Mouse (Mus musculus): ENCODE data around the gene Mark1. TPM values are rescaled to one million over a fixed set of nuclear protein-coding genes. Genes with fewer than 3 reads are reported as not detected.

The Mark1 gene
- polyA plus RNA-seq, 2 experiments, result 3.6 to 16.8 TPM

GRCm38 (mm10) chr1:184881211-184881610, 118.2 kb downstream of the Mark1 start:
- H3K27me3 ChIP-seq (ENCODE audit: control insufficient read depth, insufficient read depth, low read length), result peaks cover 34% of the 10 kb centered on the region
- 82% methylated on average over 5 of the region's 5 CpGs for WGBS
- no peak for TF ChIP-seq POLR2A (IDR thresholded peaks at IDR 0.05; ENCODE audit: borderline replicate concordance, extremely low read depth, insufficient read depth, insufficient read length)
- no peak overlapping the region for H3K4me2 ChIP-seq (replicated peaks; ENCODE audit: low read depth, low read length, severe bottlenecking)
- H3K9ac ChIP-seq (ENCODE audit: low read depth, low read length, severe bottlenecking), result no peak overlapping the region
- no peaks in the 10 kb centered on the region for H3K4me1 ChIP-seq (ENCODE audit: control insufficient read depth, insufficient read depth, low read length)
- DNase-seq (ENCODE audit: low spot score) (no peak), ATAC-seq (ENCODE audit: low FRiP score, low read depth) (no peak)
- no peak overlapping the region for H3K4me3 ChIP-seq (replicated peaks; ENCODE audit: low read length)
- H3K27ac ChIP-seq (replicated peaks; ENCODE audit: low read depth, low read length), result no peak overlapping the region
- no peaks in the 10 kb centered on the region for H3K9me3 ChIP-seq (ENCODE audit: control insufficient read depth, low read length)
- H3K36me3 ChIP-seq (ENCODE audit: control insufficient read depth, insufficient read depth, low read length), result no peaks in the 10 kb centered on the region

GRCm38 (mm10) chr1:184878860-184879259, 120.5 kb downstream of the Mark1 start:
- H3K9me3 ChIP-seq (ENCODE audit: control insufficient read depth, low read length), result no peaks in the 10 kb centered on the region
- H3K4me2 ChIP-seq (replicated peaks; ENCODE audit: low read depth, low read length, severe bottlenecking), result no peak overlapping the region
- WGBS, result 62% methylated on average over 6 of the region's 6 CpGs
- no peaks in the 10 kb centered on the region for H3K36me3 ChIP-seq (ENCODE audit: control insufficient read depth, insufficient read depth, low read length)
- DNase-seq (ENCODE audit: low spot score), result no peak
- no peak for TF ChIP-seq POLR2A (IDR thresholded peaks at IDR 0.05; ENCODE audit: borderline replicate concordance, extremely low read depth, insufficient read depth, insufficient read length)
- no peak overlapping the region for H3K9ac ChIP-seq (ENCODE audit: low read depth, low read length, severe bottlenecking)
- H3K4me3 ChIP-seq (replicated peaks; ENCODE audit: low read length), result no peak overlapping the region
- peaks cover 31% of the 10 kb centered on the region for H3K27me3 ChIP-seq (ENCODE audit: control insufficient read depth, insufficient read depth, low read length)
- H3K27ac ChIP-seq (replicated peaks; ENCODE audit: low read depth, low read length), result no peak overlapping the region
- no peaks in the 10 kb centered on the region for H3K4me1 ChIP-seq (ENCODE audit: control insufficient read depth, insufficient read depth, low read length)
- ATAC-seq (ENCODE audit: low FRiP score, low read depth), result no peak

- Histone ChIP-seq H3K4me1 (ENCODE audit: control insufficient read depth, insufficient read depth, low read length) (peaks cover 2% of the 10 kb centered on the region; the same call in 1 of the 2 replicates), H3K27me3 (ENCODE audit: control insufficient read depth, insufficient read depth, low read length) (peaks cover 15% of the 10 kb centered on the region), H3K4me2 (replicated peaks; ENCODE audit: low read depth, low read length, severe bottlenecking) (no peak overlapping the region), H3K4me3 (replicated peaks; ENCODE audit: low read length) (no peak overlapping the region), H3K9me3 (ENCODE audit: control insufficient read depth, low read length) (no peaks in the 10 kb centered on the region), H3K36me3 (ENCODE audit: control insufficient read depth, insufficient read depth, low read length) (no peaks in the 10 kb centered on the region), H3K27ac (replicated peaks; ENCODE audit: low read depth, low read length) (no peak overlapping the region), H3K9ac (ENCODE audit: low read depth, low read length, severe bottlenecking) (no peak overlapping the region)
- DNase-seq (ENCODE audit: low spot score) (no peak), ATAC-seq (ENCODE audit: low FRiP score, low read depth) (no peak)
- WGBS, result 58% methylated on average over 2 of the region's 2 CpGs
- no peak for TF ChIP-seq POLR2A (IDR thresholded peaks at IDR 0.05; ENCODE audit: borderline replicate concordance, extremely low read depth, insufficient read depth, insufficient read length)
Measured at GRCm38 (mm10) chr1:184877306-184877705, 122.1 kb downstream of the Mark1 start.

GRCm38 (mm10) chr1:184873910-184874309, 125.5 kb downstream of the Mark1 start:
- DNase-seq (ENCODE audit: low spot score) (no peak), ATAC-seq (ENCODE audit: low FRiP score, low read depth) (no peak)
- no peak overlapping the region for H3K9ac ChIP-seq (ENCODE audit: low read depth, low read length, severe bottlenecking)
- H3K9me3 ChIP-seq (ENCODE audit: control insufficient read depth, low read length), result no peaks in the 10 kb centered on the region
- TF ChIP-seq POLR2A (IDR thresholded peaks at IDR 0.05; ENCODE audit: borderline replicate concordance, extremely low read depth, insufficient read depth, insufficient read length), result no peak
- 84% methylated on average over 11 of the region's 11 CpGs for WGBS
- no peaks in the 10 kb centered on the region for H3K36me3 ChIP-seq (ENCODE audit: control insufficient read depth, insufficient read depth, low read length)
- H3K27ac ChIP-seq (replicated peaks; ENCODE audit: low read depth, low read length), result no peak overlapping the region
- H3K4me3 ChIP-seq (replicated peaks; ENCODE audit: low read length), result no peak overlapping the region
- H3K4me1 ChIP-seq (ENCODE audit: control insufficient read depth, insufficient read depth, low read length), result peaks cover 14% of the 10 kb centered on the region
- no peak overlapping the region for H3K4me2 ChIP-seq (replicated peaks; ENCODE audit: low read depth, low read length, severe bottlenecking)
- H3K27me3 ChIP-seq (ENCODE audit: control insufficient read depth, insufficient read depth, low read length), result no peaks in the 10 kb centered on the region

GRCm38 (mm10) chr1:184872069-184872819, 127.1 kb downstream of the Mark1 start:
- Histone ChIP-seq H3K27ac (replicated peaks; ENCODE audit: low read depth, low read length) (no peak overlapping the region), H3K9me3 (ENCODE audit: control insufficient read depth, low read length) (no peaks in the 10 kb centered on the region), H3K4me2 (replicated peaks; ENCODE audit: low read depth, low read length, severe bottlenecking) (no peak overlapping the region), H3K4me3 (replicated peaks; ENCODE audit: low read length) (no peak overlapping the region), H3K36me3 (ENCODE audit: control insufficient read depth, insufficient read depth, low read length) (no peaks in the 10 kb centered on the region), H3K4me1 (ENCODE audit: control insufficient read depth, insufficient read depth, low read length) (peaks cover 14% of the 10 kb centered on the region), H3K9ac (ENCODE audit: low read depth, low read length, severe bottlenecking) (no peak overlapping the region), H3K27me3 (ENCODE audit: control insufficient read depth, insufficient read depth, low read length) (no peaks in the 10 kb centered on the region)
- TF ChIP-seq POLR2A (IDR thresholded peaks at IDR 0.05; ENCODE audit: borderline replicate concordance, extremely low read depth, insufficient read depth, insufficient read length), result no peak
- DNase-seq (ENCODE audit: low spot score) (no peak), ATAC-seq (ENCODE audit: low FRiP score, low read depth) (no peak)
- WGBS, result 71% methylated on average over 7 of the region's 7 CpGs
